Mouse (Mus musculus) olfactory bulb, adult 2 months (tissue): Measurements from ENCODE around the gene Tomm40.

Source experiments
- CTCF ChIP-seq: fragments of 200-500 bp; IDR thresholded peaks from 2 replicates; pipeline ENCODE4 v1.5.1; 2012; ENCODE audit warnings: low read depth, mild to moderate bottlenecking, low read length, moderate library complexity; ENCODE audit not compliant: insufficient read depth
- POLR2A ChIP-seq: fragments of 200-500 bp; IDR thresholded peaks from 2 replicates; pipeline ENCODE4 v1.6.1; 2012; ENCODE audit warnings: mild to moderate bottlenecking, low read depth, low read length, moderate library complexity; ENCODE audit not compliant: insufficient read depth

- TF ChIP-seq POLR2A (no peak), CTCF (no peak)
Measured at GRCm38 (mm10) chr7:19713598-19713997, 1.6 kb downstream of the Tomm40 start.
